Mouse (Mus musculus): Measurements from ENCODE around the gene Kirrel.
A peak's percentile ranks its signal among the peaks of the same experiment; 100 is the strongest.
"Not testable (repeated sequence)": the region's sequence is repeated elsewhere in the genome, so short reads cannot be mapped to it uniquely, and the experiment has no call there.

Kirrel gene

DNA sequence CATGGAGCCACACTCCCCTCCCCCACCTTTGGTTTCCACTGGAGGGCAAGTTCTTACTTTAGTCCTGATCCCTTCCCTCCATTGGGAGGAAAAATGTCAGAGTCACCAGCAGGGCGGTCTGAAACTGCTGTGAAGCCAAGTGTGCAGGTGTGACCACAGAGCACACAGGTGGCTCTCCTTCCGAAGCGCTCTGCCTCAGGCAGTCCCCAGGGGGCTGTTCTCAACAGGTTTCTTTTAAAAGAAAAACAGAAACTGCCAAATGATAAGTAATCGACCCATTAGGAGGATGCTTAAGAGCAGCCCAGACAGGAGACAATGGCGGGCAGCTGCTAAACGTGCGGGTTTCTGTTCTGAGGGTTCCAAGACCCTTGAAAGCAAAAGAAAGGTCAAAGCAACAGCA is 37.8 kb downstream of the Kirrel start:
- DNase-seq (ENCODE audit: low read depth, low spot score): no peak

GRCm38 (mm10) chr3:87134951-87135350 is 39.6 kb downstream of the Kirrel start:
- DNase-seq (ENCODE audit: low read depth, low spot score): no peak

DNA sequence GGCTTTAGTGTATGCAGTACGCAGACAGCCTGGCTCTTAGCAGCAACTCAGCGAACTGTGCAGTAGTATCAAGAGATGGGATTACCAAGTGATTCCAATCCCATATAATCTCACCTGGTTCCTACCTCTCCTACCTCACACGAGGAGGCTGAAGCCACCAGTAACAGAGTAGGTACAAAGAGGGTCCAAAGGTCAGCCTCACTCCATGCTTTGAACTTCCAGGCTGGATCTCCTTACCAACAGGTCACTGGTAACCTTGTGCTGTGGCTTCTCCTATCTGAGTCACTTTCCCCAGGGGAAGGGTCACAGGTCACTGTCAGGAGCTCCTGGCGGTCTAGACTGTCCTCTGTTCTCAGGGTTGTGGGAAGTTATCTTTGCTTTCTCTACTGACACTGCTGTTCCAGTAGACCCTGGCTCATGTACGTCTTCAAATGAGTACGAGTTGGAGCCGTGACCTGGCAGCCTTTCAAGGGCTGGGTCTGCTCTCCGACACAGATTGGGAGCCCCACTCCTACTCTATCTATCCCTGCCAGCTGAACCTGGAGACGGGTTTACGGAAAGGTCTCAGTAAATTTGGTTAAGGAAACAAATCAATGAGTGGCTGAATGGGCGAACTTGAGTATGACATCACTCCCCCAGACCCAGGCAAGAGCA is 42.7 kb downstream of the Kirrel start:
- DNase-seq (ENCODE audit: low read depth, low spot score): no peak

DNA sequence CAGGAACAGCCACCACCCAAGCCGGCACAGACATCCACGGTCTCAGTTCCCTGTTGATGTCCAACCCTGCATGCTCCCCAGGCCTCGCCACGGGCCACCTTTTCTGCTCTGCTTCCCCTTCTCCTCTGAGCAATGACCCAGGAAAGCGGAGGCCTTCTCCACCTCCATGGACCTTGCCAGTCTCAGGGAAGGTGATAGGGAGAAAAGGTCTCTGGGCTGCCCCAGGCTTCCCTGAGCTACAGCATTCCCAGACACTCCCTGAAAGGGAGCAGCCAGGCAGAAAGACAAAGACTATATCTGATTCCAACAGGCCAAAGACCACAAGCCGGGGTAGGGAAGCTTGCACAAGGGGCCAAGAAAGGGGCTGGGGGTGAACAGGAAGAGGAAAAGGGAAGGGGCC is 43.6 kb downstream of the Kirrel start:
- no peak for DNase-seq (ENCODE audit: low read depth, low spot score)

- no peak for DNase-seq (ENCODE audit: low read depth, low spot score)
Measured at GRCm38 (mm10) chr3:87123795-87124194, 50.8 kb downstream of the Kirrel start.

GRCm38 (mm10) chr3:87118214-87118613 is 56.3 kb downstream of the Kirrel start:
- no peak for DNase-seq (ENCODE audit: low read depth, low spot score)

DNA sequence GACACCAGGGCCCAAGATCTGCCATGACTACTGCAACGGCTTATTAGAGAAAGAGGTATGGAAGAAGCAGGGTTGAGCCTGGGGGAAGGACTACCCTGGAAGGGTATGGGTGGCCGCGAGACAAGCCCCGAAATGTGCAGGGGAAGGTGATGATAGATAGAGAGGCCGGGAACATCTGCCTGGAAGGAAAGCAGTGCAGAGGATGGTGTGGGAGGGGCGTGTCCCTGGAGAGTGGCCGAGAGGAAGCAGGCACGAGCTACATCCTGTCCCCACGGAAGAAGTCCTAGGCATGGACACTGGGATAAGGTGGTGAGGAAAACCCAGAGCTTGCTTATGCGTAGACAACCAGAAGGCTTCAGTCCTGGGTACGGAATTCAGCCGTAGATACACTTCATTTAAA is 56.9 kb downstream of the Kirrel start:
- no peak for DNase-seq (ENCODE audit: low read depth, low spot score)

- DNase-seq (ENCODE audit: low read depth, low spot score): no peak
Measured at GRCm38 (mm10) chr3:87115726-87116540, 58.6 kb downstream of the Kirrel start.

DNA sequence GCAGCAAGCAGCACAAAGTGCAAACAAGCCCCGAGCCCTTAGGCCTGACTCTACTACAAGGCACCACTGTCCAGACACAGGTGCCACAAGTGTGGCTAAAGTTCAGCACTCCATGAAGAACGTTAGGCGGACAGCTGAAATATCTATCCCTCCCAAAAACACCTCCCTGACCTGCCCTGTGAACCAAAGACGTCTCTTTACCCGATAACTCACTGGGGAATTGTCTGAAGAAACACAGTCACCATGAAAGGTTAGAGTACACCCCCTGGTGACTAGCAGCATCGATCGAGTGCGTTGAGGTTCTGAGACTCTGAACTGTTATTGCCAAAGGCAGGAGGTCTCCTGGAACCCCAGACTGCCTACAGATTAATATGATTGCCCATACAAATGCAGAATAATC is 59.3 kb downstream of the Kirrel start:
- no peak for DNase-seq (ENCODE audit: low read depth, low spot score)

DNA sequence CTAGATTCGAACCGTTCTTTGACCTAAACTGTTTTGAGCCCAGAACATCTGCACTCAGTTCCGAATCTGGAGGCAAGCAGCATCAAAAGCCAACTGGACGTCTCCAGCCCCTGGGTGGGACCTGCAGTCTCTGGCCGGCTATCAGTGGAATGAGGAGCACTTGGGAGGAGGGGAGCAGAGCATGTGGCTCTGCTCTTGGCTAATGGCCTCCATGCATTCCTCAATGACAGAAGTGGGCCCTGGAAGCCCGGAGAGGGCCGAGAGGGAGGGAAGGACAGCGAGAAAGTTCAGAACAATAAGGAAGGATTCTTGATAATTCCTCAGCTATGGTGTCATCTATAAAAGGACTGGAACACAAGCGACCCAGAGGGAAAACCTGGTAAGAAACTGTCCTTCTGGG is 59.7 kb downstream of the Kirrel start:
- DNase-seq (ENCODE audit: low read depth, low spot score): no peak

- not testable (repeated sequence) for DNase-seq (ENCODE audit: low read depth, low spot score)
Measured at GRCm38 (mm10) chr3:87113881-87114280, 60.7 kb downstream of the Kirrel start.

GRCm38 (mm10) chr3:87112264-87112663 is 62.3 kb downstream of the Kirrel start:
- no peak for DNase-seq (ENCODE audit: low read depth, low spot score)

DNA sequence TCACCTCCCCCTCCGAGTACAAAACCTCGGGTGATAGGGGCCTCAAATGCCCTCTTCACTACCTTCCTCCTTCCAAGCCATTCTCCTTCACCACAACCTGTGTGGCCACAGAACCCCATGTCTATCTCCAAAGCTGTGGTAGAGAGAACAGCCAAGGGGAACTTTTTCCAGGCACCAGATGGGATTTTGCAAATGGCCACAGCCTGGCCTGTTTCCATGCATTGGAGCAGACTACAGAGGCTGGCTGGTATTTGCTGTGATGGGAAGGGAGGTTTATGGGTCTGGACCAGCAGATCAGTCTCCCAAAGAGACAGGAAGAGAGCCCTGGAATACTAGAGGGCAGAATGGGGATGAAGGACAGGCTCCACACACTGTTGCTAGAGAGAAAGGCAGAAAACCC is 69.7 kb downstream of the Kirrel start:
- DNase-seq (ENCODE audit: low read depth, low spot score): no peak

GRCm38 (mm10) chr3:87102346-87102745 is 72.2 kb downstream of the Kirrel start:
- DNase-seq (ENCODE audit: low read depth, low spot score): no peak

GRCm38 (mm10) chr3:87100911-87101310 is 73.6 kb downstream of the Kirrel start:
- DNase-seq (ENCODE audit: low read depth, low spot score): no peak

GRCm38 (mm10) chr3:87097969-87098946 is 76.3 kb downstream of the Kirrel start:
- DNase-seq (ENCODE audit: low read depth, low spot score): no peak

DNA sequence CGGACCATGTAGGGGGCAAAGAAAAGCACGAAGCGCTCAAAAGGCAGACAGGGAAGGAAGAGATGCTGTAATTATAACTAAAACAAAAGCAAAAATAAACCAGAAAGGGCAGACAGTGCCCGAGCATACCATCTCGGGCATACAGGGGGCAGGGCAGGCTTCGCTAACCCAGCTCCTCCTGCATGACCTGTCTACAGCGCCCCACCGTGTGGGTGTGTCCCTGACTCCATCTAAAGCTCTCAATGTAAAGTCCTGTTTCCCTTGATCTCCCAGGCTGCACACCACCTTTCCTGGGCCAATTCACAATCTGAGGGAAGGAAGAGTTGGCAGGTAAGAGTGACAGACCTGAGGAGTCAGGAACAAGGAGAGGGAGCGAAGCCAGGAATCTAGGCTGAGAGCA is 77.3 kb downstream of the Kirrel start:
- no peak for DNase-seq (ENCODE audit: low read depth, low spot score)

DNA sequence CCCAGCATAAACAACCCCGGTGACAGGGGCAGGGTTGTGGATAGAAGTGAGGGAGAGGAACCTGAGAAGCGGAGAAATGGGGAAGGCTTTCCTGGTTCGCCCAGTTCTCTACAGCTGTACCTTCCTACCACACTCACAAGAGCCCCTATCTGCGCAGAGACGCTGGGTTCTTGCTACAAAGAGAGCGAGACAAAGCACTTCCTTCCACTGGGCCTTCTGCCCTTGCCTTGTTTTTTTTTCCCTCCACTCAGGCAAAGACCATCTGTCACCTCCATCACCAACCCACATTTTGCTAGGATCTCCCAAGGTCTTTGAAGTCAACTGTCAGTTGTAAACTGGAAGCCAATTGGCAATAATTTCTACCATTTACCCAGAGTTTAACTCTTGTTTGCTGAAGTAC is 80.8 kb downstream of the Kirrel start:
- DNase-seq (ENCODE audit: low read depth, low spot score): no peak

DNA sequence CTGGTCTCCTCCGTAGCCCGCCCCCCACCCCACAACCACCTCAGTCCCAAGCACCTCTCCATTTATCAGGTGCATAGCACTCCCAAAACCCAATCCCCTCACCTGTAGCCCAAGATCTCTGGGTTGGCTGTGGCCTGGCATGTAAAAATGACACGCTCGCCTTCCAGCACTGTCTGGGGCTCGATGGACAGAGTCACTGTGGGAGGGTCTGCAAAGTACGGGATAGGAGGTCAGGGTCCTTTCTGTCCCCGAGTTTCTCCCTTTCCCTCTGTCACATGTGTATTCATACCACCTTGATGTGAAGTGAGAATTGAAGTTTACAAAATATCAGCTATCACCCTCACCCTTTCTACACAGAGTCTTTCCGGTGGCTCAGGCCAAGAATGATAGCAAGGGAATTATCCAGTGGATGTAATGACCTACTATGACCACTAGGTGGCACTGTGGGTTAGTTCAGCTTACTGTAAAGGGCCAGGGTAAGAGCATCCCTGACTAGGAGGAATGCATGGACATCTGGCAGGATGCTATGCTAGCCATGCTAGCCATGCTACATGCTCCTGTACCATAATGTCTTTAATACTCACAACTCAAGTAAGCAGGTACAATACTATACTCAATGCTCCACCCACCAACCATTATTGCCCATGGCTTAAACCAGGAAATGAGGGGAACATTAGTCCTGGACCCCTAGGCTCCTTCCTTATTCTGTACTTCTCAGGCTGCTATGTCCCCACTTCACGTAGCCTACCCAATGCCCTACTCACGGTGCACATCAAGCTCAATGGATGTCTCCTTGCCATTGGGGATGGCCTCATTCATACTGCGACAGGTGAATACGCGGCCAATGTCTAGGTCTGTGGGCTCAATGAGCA is 84.6 kb downstream of the Kirrel start:
- DNase-seq (ENCODE audit: low read depth, low spot score): peak; percentile 69

GRCm38 (mm10) chr3:87087146-87087545 is 87.4 kb downstream of the Kirrel start:
- no peak for DNase-seq (ENCODE audit: low read depth, low spot score)

DNA sequence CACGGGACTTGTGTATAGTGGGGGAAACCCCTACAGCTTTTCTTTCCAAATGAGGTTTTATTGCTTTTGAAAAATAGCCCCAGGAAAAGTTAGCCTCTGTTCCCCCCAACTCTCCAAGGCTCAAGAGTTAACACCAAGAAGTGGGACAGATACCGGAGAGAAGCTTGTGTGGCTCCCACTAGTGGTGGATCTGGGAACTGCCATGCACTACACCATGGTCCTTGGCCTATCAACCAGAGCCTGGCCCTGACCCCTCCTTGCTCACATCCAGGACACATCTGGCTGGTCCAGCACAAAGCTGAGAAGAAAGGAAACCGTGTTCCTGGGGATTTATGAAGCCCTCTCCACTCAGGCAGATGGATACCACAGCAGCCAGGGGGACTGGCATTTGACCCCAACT is 92.3 kb downstream of the Kirrel start:
- DNase-seq (ENCODE audit: low read depth, low spot score): peak; percentile 60
